Mouse (Mus musculus): ENCODE measurements around the gene Dnajb14.

- TF ChIP-seq POLR2A (IDR thresholded peaks at IDR 0.05; ENCODE audit: low read depth, low read length) (no peak), CTCF (IDR thresholded peaks at IDR 0.05; ENCODE audit: extremely low read depth, insufficient read depth, insufficient read length, insufficient replicate concordance) (no peak)
These were observed 20.5 kb downstream of the Dnajb14 start for GRCm38 (mm10) chr3:137887961-137888360.
